Mouse (Mus musculus) megakaryocyte, adult 5-6 weeks (primary cell): ENCODE measurements at regions not wholly inside any gene's neighbourhood (a gene's known extent, or its start where the extent isn't known, plus 50 kb on each side); places are given as distances from the start of the nearest gene placed in this dataset.

Experiments
- ATAC-seq: 2 replicates; pipeline ENCODE4 v1.8.0; 2016; ENCODE audit warnings: mild to moderate bottlenecking, inconsistent platforms; ENCODE audit not compliant: poor library complexity, severe bottlenecking

GRCm38 (mm10) chr13:103483392-103483791 is 149.1 kb upstream of the Mast4 start:
- ATAC-seq: no peak

- ATAC-seq: no peak
Observed at GRCm38 (mm10) chr13:103476328-103476727, 142.0 kb upstream of the Mast4 start.

GRCm38 (mm10) chr13:103472216-103472615 is 137.9 kb upstream of the Mast4 start:
- ATAC-seq: no peak

- no peak for ATAC-seq
Observed at GRCm38 (mm10) chr13:103470141-103470540, 135.8 kb upstream of the Mast4 start.

GRCm38 (mm10) chr13:103460499-103460898 is 126.2 kb upstream of the Mast4 start:
- no peak for ATAC-seq

- no peak for ATAC-seq
Observed at GRCm38 (mm10) chr13:103459486-103460147, 125.3 kb upstream of the Mast4 start.

- no peak for ATAC-seq
Observed at GRCm38 (mm10) chr13:103452837-103453236, 118.5 kb upstream of the Mast4 start.

GRCm38 (mm10) chr13:103430589-103430988 is 96.3 kb upstream of the Mast4 start:
- no peak for ATAC-seq

- no peak for ATAC-seq
Observed at GRCm38 (mm10) chr13:103424011-103424410, 89.7 kb upstream of the Mast4 start.

- no peak for ATAC-seq
Observed at GRCm38 (mm10) chr13:103423417-103423816, 89.1 kb upstream of the Mast4 start.

- no peak for ATAC-seq
Observed at GRCm38 (mm10) chr13:103422997-103423396, 88.7 kb upstream of the Mast4 start.

- no peak for ATAC-seq
Observed at GRCm38 (mm10) chr13:103419146-103419545, 84.8 kb upstream of the Mast4 start.

- no peak for ATAC-seq
Observed at GRCm38 (mm10) chr13:103417256-103417655, 83.0 kb upstream of the Mast4 start.

GRCm38 (mm10) chr13:103415335-103415734 is 81.0 kb upstream of the Mast4 start:
- no peak for ATAC-seq

- ATAC-seq: no peak
Observed at GRCm38 (mm10) chr13:103412566-103412965, 78.3 kb upstream of the Mast4 start.

GRCm38 (mm10) chr13:103409286-103409685 is 75.0 kb upstream of the Mast4 start:
- no peak for ATAC-seq

- no peak for ATAC-seq
Observed at GRCm38 (mm10) chr13:103396526-103397020, 62.3 kb upstream of the Mast4 start.

GRCm38 (mm10) chr13:103396099-103396498 is 61.8 kb upstream of the Mast4 start:
- ATAC-seq: no peak

GRCm38 (mm10) chr13:103392581-103392980 is 58.3 kb upstream of the Mast4 start:
- ATAC-seq: no peak

GRCm38 (mm10) chr13:103391396-103391795 is 57.1 kb upstream of the Mast4 start:
- ATAC-seq: no peak

GRCm38 (mm10) chr13:103390991-103391390 is 56.7 kb upstream of the Mast4 start:
- no peak for ATAC-seq

- no peak for ATAC-seq
Observed at GRCm38 (mm10) chr13:103386948-103387347, 52.7 kb upstream of the Mast4 start.
